Mouse (Mus musculus): ENCODE measurements around the gene Clptm1. TPM values are rescaled to one million over a fixed set of nuclear protein-coding genes. Genes with fewer than 3 reads are reported as not detected.

Clptm1 gene
- polyA plus RNA-seq, 1 experiment from 2014 or later = 76.9 TPM

DNA sequence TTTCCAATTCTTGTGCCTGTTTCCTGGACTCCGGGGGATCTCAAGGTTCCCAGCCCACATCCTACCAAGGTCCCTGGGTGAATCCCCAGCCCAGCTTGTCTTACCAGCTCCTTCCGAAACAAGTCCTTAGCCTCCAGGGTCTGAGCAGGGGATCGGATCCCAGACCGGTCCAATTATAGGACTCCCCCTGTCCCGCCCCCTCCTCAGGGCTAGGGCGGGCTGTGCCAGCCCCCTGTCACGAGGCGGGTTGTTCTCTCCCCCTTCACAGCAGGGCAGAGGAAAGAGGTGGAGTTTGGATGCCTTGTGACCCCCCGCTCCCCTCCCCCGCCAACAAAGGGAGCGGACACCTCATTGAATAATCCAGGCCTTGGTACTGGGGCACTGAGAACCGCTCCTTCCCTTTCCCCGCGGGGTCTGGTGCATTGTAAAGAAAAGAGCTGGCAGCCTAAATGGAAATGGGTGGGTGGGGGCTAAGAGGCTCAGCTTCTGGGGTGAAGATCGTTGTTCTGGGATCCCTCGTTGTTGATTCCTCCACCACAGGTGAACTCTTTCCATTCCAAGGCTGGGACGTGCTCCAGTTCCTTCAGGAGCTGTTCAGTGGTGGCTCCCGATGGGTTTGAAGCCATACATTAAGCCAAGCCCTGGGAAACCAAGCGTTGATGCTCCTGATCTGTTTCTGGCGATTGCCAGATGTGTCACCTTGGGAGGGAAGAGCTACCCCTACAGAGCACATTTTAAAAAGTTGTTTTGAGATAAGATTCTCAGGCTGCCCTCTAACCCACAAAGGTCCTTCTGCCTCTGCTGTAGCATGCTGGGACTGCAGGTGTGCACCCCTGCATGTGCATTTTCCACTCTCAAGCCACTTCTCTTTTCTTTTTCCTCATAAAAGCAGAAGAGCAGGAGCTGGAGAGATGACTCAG, 34.3 kb upstream of the Clptm1 start, which contains the start of gene Apoe:
Gene Apoe (minus strand): TSS at position 282 of the 920 bp plus-strand sequence.
- TF ChIP-seq CTCF (IDR thresholded peaks at IDR 0.05) (no peak), EP300 (IDR thresholded peaks at IDR 0.05) (no peak)
- DNase-seq (ENCODE audit: low spot score) (peak; percentile 72), ATAC-seq (peak; percentile 51)
- Histone ChIP-seq H3K4me3 (ENCODE audit: low read depth, low read length) (peak within 1 kb of the TSS; percentile 40), H3K4me1 (ENCODE audit: insufficient read depth, low read depth, low read length) (peaks cover 20% of the 10 kb centered on the region; the same call in 1 of the 2 replicates), H3K9me3 (ENCODE audit: low read length) (no peaks in the 10 kb centered on the region), H3K27ac (ENCODE audit: low read length) (peak within 1 kb of the TSS; percentile 49), H3K9ac (replicated peaks; ENCODE audit: low read depth) (peak within 1 kb of the TSS; percentile 39; the same call in 1 of the 2 replicates), H3K4me2 (replicated peaks; ENCODE audit: low read depth, low read length) (peak within 1 kb of the TSS; percentile 50), H3K27me3 (replicated peaks; ENCODE audit: insufficient read depth, low read length) (no peaks in the 10 kb centered on the region), H3K36me3 (ENCODE audit: insufficient read depth, low read length) (no peaks in the 10 kb centered on the region)
- WGBS = 4% methylated on average over 19 of the region's 20 CpGs

DNA sequence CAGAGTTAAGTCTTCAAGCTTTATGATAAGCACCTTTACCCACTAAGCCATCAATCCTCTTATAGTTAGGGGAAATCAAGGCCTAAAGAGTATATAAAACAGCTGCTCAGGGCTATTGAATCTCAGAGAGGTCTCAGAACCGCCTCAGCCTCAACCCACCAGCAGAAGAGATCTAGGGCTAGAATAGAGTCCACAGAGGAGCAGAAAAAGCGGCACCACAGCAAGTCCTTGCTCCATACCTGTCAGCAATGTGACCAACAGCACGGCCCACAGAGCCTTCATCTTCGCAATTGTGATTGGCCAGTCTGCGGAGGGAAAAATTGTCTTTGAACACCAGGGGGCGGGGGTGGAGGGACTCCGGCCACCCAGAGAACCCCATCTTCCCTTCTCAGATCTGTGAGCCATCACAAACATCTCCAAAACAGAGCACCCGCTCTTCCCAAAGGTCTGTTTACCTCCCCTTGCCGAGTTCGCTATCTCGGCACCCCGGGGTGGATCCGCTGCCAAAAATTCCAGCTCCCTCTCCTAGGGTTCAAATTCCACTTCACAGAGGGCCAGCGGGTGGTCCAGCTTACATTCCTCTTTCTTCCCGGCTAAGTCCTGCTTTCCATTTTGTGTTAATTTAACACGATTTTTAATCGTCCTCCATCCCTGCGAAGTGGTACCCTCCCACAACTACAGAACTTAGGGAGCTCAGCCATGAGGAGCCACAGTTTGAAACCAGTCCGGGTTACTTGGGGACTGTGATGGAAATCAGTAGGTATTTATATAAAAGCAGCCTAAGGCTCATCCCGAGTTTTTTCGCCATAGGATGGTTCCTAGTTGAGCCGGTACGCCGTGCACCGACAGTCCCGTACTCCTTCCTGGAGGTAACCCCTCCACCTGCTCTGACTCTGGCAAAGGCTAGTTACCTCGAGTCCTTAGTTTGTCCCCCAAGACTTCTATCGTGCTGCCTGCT, 33.4 kb upstream of the Clptm1 start:
- DNase-seq (ENCODE audit: low spot score) (peak; percentile 69), ATAC-seq (no peak)

DNA sequence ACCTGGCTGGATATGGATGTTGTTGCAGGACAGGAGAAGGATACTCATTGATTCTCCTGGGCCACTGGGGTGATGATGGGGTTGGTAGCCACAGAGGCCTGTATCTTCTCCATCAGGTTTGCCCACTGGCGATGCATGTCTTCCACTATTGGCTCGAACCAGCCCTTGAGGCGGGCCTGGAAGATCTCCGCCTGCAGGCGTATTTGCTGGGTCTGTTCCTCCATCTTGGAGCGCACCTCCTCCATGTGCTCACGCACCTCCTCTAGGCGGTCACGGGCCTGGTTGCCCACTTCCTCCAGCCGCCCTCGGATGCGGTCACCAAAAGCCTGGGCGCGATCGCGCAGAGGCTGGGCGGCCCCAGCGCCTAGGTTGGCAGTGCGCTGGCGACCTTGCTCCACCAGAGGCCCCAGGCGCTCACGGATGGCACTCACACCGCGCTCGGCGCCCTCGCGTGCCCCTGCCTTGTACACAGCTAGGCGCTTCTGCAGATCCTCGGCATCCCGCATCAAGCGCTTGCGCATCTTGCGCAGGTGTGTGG, 31.6 kb upstream of the Clptm1 start:
- no peak overlapping the region for H3K4me3 ChIP-seq (ENCODE audit: low read depth, low read length)
- no peaks in the 10 kb centered on the region for H3K36me3 ChIP-seq (ENCODE audit: insufficient read depth, low read length)
- H3K27me3 ChIP-seq (replicated peaks; ENCODE audit: insufficient read depth, low read length) = no peaks in the 10 kb centered on the region
- H3K4me1 ChIP-seq (ENCODE audit: insufficient read depth, low read depth, low read length) = peaks cover 26% of the 10 kb centered on the region; the same call in 1 of the 2 replicates
- TF ChIP-seq CTCF (IDR thresholded peaks at IDR 0.05) (no peak), EP300 (IDR thresholded peaks at IDR 0.05) (no peak)
- WGBS = 95% methylated on average over 34 of the region's 34 CpGs
- no peak overlapping the region for H3K9ac ChIP-seq (replicated peaks; ENCODE audit: low read depth)
- ATAC-seq (no peak), DNase-seq (ENCODE audit: low spot score) (no peak)
- no peaks in the 10 kb centered on the region for H3K9me3 ChIP-seq (ENCODE audit: low read length)
- no peak overlapping the region for H3K27ac ChIP-seq (ENCODE audit: low read length)
- no peak overlapping the region for H3K4me2 ChIP-seq (replicated peaks; ENCODE audit: low read depth, low read length)

More for the DNA sequence above, 33.4 kb upstream of the Clptm1 start:
- peak overlapping the region; percentile 39; the same call in 1 of the 2 replicates for H3K9ac ChIP-seq (replicated peaks; ENCODE audit: low read depth)
- peaks cover 20% of the 10 kb centered on the region; the same call in 1 of the 2 replicates for H3K4me1 ChIP-seq (ENCODE audit: insufficient read depth, low read depth, low read length)
- H3K27ac ChIP-seq (ENCODE audit: low read length) = peak overlapping the region; percentile 49; the same call in 1 of the 2 replicates
- 2% methylated on average over 28 of the region's 28 CpGs for WGBS
- no peak for TF ChIP-seq EP300 (IDR thresholded peaks at IDR 0.05)
- TF ChIP-seq CTCF (IDR thresholded peaks at IDR 0.05) = peak; percentile 54
- H3K4me3 ChIP-seq (ENCODE audit: low read depth, low read length) = peak overlapping the region; percentile 40
- H3K36me3 ChIP-seq (ENCODE audit: insufficient read depth, low read length) = no peaks in the 10 kb centered on the region
- no peaks in the 10 kb centered on the region for H3K27me3 ChIP-seq (replicated peaks; ENCODE audit: insufficient read depth, low read length)
- H3K4me2 ChIP-seq (replicated peaks; ENCODE audit: low read depth, low read length) = peak overlapping the region; percentile 50
- H3K9me3 ChIP-seq (ENCODE audit: low read length) = no peaks in the 10 kb centered on the region

DNA sequence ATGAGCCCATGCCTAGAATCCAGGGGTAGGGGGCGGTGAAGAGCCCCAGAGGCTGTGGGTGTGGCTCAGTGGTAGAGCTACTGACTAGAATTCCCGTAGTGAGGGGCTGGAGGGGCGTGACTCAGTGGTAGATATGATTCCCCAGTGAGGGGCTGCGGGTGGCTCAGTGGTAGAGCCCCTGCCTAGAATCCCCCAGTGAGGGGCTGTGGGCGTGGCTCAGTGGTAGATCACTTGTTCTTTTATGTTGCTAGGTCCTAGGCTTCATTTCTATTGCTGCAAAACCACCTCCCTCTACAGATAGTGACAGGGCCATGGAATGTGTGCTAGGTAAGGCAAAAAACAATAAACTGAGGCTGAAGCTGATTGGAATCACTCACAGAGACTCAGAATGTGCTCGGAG, 31.0 kb upstream of the Clptm1 start:
- DNase-seq (ENCODE audit: low spot score) = no peak
- H3K9me3 ChIP-seq (ENCODE audit: low read length) = no peaks in the 10 kb centered on the region
- no peak for ATAC-seq
- H3K36me3 ChIP-seq (ENCODE audit: insufficient read depth, low read length) = no peaks in the 10 kb centered on the region
- H3K4me1 ChIP-seq (ENCODE audit: insufficient read depth, low read depth, low read length) = peaks cover 24% of the 10 kb centered on the region; the same call in 1 of the 2 replicates
- H3K4me2 ChIP-seq (replicated peaks; ENCODE audit: low read depth, low read length) = no peak overlapping the region
- 73% methylated on average over 6 of the region's 6 CpGs for WGBS
- no peak overlapping the region for H3K9ac ChIP-seq (replicated peaks; ENCODE audit: low read depth)
- H3K27me3 ChIP-seq (replicated peaks; ENCODE audit: insufficient read depth, low read length) = no peaks in the 10 kb centered on the region
- no peak overlapping the region for H3K27ac ChIP-seq (ENCODE audit: low read length)
- TF ChIP-seq EP300 (IDR thresholded peaks at IDR 0.05) (no peak), CTCF (IDR thresholded peaks at IDR 0.05) (no peak)
- no peak overlapping the region for H3K4me3 ChIP-seq (ENCODE audit: low read depth, low read length)

DNA sequence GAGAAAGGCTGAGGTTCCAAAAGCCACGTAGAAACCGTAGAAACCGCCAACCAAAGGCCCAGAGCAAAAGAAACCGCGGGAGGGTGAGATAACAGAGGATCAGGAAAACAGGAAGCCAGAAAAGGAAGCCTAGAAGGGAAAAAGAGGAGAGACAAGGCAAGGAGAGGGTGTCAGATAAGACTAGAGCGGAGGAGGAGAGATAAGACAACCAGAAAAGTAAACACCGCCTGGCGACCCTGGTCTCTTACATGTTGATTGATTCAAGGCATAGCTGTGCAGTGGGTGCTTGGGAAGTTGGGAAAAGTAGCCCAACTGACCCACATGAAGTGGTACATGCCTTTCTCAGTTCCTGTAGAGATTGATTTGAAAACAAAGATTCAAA, 30.4 kb upstream of the Clptm1 start:
- WGBS = 14% methylated on average over 8 of the region's 8 CpGs
- peak overlapping the region; percentile 81 for H3K27ac ChIP-seq (ENCODE audit: low read length)
- H3K9ac ChIP-seq (replicated peaks; ENCODE audit: low read depth) = no peak overlapping the region
- no peak overlapping the region for H3K4me3 ChIP-seq (ENCODE audit: low read depth, low read length)
- no peaks in the 10 kb centered on the region for H3K36me3 ChIP-seq (ENCODE audit: insufficient read depth, low read length)
- H3K4me2 ChIP-seq (replicated peaks; ENCODE audit: low read depth, low read length) = no peak overlapping the region
- H3K9me3 ChIP-seq (ENCODE audit: low read length) = no peaks in the 10 kb centered on the region
- DNase-seq (ENCODE audit: low spot score) (no peak), ATAC-seq (no peak)
- H3K4me1 ChIP-seq (ENCODE audit: insufficient read depth, low read depth, low read length) = peaks cover 22% of the 10 kb centered on the region; the same call in 1 of the 2 replicates
- H3K27me3 ChIP-seq (replicated peaks; ENCODE audit: insufficient read depth, low read length) = no peaks in the 10 kb centered on the region
- TF ChIP-seq EP300 (IDR thresholded peaks at IDR 0.05) (no peak), CTCF (IDR thresholded peaks at IDR 0.05) (no peak)

Data from lung, postnatal 0 days (tissue).